Mouse (Mus musculus): ENCODE data around the gene Lemd1. TPM values are rescaled to one million over a fixed set of nuclear protein-coding genes. Genes with fewer than 3 reads are reported as not detected.

The Lemd1 gene
- polyA plus RNA-seq, 1 experiment from 2014 or later: not detected

GRCm38 (mm10) chr1:132229667-132230066, 38.4 kb downstream of the Lemd1 start, which contains the start of gene Gm10188:
Gene Gm10188, minus strand, starts transcription at chr1:132229767.
- Histone ChIP-seq H3K9ac (no peak within 1 kb of the TSS), H3K27me3 (peaks cover 16% of the 10 kb centered on the region), H3K36me3 (no peaks in the 10 kb centered on the region), H3K9me3 (replicated peaks) (no peaks in the 10 kb centered on the region), H3K4me1 (replicated peaks) (no peaks in the 10 kb centered on the region), H3K4me2 (no peak within 1 kb of the TSS), H3K4me3 (no peak within 1 kb of the TSS), H3K27ac (no peak within 1 kb of the TSS)
- 75% methylated on average over 3 of the region's 3 CpGs for WGBS
- no peak for ATAC-seq (replicated peaks; ENCODE audit: insufficient number of reproducible peaks, insufficient read depth, low FRiP score, low read depth)

GRCm38 (mm10) chr1:132231470-132232274, 40.4 kb downstream of the Lemd1 start:
- H3K9ac ChIP-seq: no peak overlapping the region
- H3K27ac ChIP-seq: no peak overlapping the region
- H3K36me3 ChIP-seq: no peaks in the 10 kb centered on the region
- ATAC-seq (replicated peaks; ENCODE audit: insufficient number of reproducible peaks, insufficient read depth, low FRiP score, low read depth): no peak
- H3K9me3 ChIP-seq (replicated peaks): no peaks in the 10 kb centered on the region
- H3K4me3 ChIP-seq: no peak overlapping the region
- H3K4me2 ChIP-seq: no peak overlapping the region
- 52% methylated on average over 7 of the region's 7 CpGs for WGBS
- H3K27me3 ChIP-seq: peaks cover 30% of the 10 kb centered on the region
- H3K4me1 ChIP-seq (replicated peaks): no peaks in the 10 kb centered on the region

DNA sequence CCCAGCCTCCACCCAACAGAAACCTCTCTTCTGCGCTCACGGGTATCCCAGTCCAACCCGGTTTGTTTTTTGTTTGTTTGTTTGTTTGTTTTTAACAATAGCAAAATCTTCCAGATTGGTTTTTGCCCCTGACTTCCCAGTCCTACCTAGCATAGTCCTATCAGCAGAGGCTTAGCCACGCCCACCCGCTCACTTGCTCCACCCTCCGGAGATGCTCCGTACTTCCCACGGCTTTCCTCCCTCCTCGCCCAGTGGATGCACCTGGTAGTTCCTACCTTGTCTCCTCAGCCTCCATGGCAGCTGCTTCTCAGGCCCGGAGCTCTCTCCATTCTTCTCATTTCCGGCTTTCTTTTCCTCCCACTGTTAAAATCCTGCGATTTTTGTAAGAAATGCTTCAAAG, 42.3 kb downstream of the Lemd1 start:
- Histone ChIP-seq H3K4me2 (no peak overlapping the region), H3K9ac (no peak overlapping the region), H3K27ac (no peak overlapping the region), H3K4me3 (no peak overlapping the region), H3K4me1 (replicated peaks) (no peaks in the 10 kb centered on the region), H3K27me3 (peaks cover 31% of the 10 kb centered on the region), H3K9me3 (replicated peaks) (no peaks in the 10 kb centered on the region), H3K36me3 (no peaks in the 10 kb centered on the region)
- no peak for ATAC-seq (replicated peaks; ENCODE audit: insufficient number of reproducible peaks, insufficient read depth, low FRiP score, low read depth)
- WGBS: 19% methylated on average over 12 of the region's 12 CpGs

DNA sequence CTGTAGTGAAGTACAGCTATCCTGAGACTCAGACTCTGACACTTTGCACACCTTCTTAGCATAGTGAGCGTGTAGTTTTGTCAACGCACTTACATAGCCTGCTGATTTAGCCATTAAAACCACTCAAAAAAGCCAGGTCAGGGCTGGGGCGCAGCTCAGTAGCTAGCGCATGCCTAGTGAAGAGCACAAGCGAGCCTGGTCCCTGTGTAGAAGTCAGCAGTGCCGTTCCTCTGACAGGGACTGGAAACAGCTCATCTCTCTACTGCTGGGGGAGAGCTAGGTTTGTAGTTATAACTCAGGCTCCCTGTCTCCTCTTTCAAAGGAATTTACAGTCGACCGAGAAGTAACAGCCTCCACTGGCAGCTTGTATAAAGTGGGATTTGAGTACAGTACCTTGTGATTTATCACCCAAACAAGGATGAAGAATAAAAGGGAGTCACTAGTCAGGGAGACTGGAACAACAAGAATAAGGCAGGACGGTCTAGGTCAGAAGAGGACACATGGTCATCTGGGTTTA, 43.6 kb downstream of the Lemd1 start:
- 58% methylated on average over 9 of the region's 9 CpGs for WGBS
- no peak overlapping the region for H3K9ac ChIP-seq
- no peaks in the 10 kb centered on the region for H3K9me3 ChIP-seq (replicated peaks)
- no peaks in the 10 kb centered on the region for H3K36me3 ChIP-seq
- no peak overlapping the region for H3K4me3 ChIP-seq
- H3K27me3 ChIP-seq: peaks cover 35% of the 10 kb centered on the region
- no peak overlapping the region for H3K4me2 ChIP-seq
- ATAC-seq (replicated peaks; ENCODE audit: insufficient number of reproducible peaks, insufficient read depth, low FRiP score, low read depth): no peak
- no peaks in the 10 kb centered on the region for H3K4me1 ChIP-seq (replicated peaks)
- H3K27ac ChIP-seq: no peak overlapping the region

DNA sequence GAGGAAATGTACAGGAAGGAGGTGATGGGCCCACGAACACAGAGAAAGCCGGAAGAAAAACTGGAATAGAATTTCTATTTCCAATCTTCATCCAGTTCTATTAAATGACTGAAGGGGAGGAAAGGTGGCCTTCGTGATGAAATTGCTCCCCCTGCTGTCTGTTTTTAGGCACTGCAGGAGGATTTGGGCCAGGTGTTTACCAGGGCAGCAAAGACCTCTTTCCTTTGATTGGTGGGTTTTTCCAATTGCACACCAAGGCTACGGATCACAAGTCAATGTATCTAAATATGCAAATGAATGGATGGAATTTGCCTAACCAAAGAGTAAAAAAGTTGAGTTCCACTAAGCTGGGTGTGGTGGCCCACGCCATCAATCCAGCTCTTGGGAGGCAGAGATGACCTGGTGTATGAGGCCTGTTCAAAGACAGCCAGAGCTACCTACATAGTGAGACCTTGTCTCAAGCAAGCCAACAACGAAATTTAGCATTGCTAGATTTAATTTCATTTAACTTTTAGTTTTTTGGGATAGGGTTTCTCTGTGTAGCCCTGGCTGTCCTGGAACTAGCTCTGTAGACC, 46.4 kb downstream of the Lemd1 start:
- Histone ChIP-seq H3K4me3 (no peak overlapping the region), H3K4me2 (no peak overlapping the region), H3K27me3 (peaks cover 33% of the 10 kb centered on the region), H3K36me3 (no peaks in the 10 kb centered on the region), H3K4me1 (replicated peaks) (no peaks in the 10 kb centered on the region), H3K9me3 (replicated peaks) (no peaks in the 10 kb centered on the region), H3K27ac (no peak overlapping the region), H3K9ac (no peak overlapping the region)
- WGBS: 18% methylated on average over 6 of the region's 6 CpGs
- ATAC-seq (replicated peaks; ENCODE audit: insufficient number of reproducible peaks, insufficient read depth, low FRiP score, low read depth): no peak

GRCm38 (mm10) chr1:132245010-132245409, 53.8 kb downstream of the Lemd1 start:
- no peak for ATAC-seq (replicated peaks; ENCODE audit: insufficient number of reproducible peaks, insufficient read depth, low FRiP score, low read depth)
- Histone ChIP-seq H3K4me2 (no peak overlapping the region), H3K4me1 (replicated peaks) (no peaks in the 10 kb centered on the region), H3K9me3 (replicated peaks) (no peaks in the 10 kb centered on the region), H3K9ac (no peak overlapping the region), H3K27ac (no peak overlapping the region), H3K27me3 (no peaks in the 10 kb centered on the region; the same call in 1 of the 2 replicates), H3K4me3 (no peak overlapping the region), H3K36me3 (no peaks in the 10 kb centered on the region)
- 62% methylated on average over 5 of the region's 5 CpGs for WGBS

DNA sequence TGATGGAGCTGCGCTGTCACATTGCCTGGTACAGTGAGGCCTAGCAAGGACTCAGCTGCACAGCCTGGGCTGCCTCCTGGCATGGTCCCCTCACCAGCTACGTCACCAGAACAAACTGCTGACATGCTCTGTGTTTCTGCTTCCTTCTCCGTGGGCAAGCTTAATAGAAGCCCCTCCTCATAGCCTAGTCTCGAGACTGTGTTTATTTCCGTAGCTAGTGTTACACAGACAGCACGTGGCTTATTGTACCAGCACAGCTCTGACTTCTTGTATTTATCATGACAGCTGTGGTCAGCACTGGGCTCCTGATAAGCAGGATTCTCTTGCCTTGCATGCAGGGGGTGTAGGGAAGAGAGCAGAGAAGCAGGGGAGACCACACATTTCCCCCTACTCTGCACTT, 54.9 kb downstream of the Lemd1 start:
- ATAC-seq (replicated peaks; ENCODE audit: insufficient number of reproducible peaks, insufficient read depth, low FRiP score, low read depth): no peak
- Histone ChIP-seq H3K4me3 (no peak overlapping the region), H3K9ac (no peak overlapping the region), H3K4me2 (no peak overlapping the region), H3K9me3 (replicated peaks) (no peaks in the 10 kb centered on the region), H3K27me3 (no peaks in the 10 kb centered on the region), H3K4me1 (replicated peaks) (no peaks in the 10 kb centered on the region), H3K36me3 (no peaks in the 10 kb centered on the region), H3K27ac (no peak overlapping the region)
- WGBS: 26% methylated on average over 6 of the region's 6 CpGs

GRCm38 (mm10) chr1:132246641-132247040, 55.4 kb downstream of the Lemd1 start:
- Histone ChIP-seq H3K9me3 (replicated peaks) (no peaks in the 10 kb centered on the region), H3K36me3 (no peaks in the 10 kb centered on the region), H3K4me2 (no peak overlapping the region), H3K4me3 (no peak overlapping the region), H3K27me3 (no peaks in the 10 kb centered on the region), H3K27ac (no peak overlapping the region), H3K9ac (no peak overlapping the region), H3K4me1 (replicated peaks) (no peaks in the 10 kb centered on the region)
- ATAC-seq (replicated peaks; ENCODE audit: insufficient number of reproducible peaks, insufficient read depth, low FRiP score, low read depth): no peak
- WGBS: 85% methylated on average over 4 of the region's 4 CpGs

GRCm38 (mm10) chr1:132254467-132254866, 63.2 kb downstream of the Lemd1 start:
- WGBS: 76% methylated on average over 6 of the region's 6 CpGs
- Histone ChIP-seq H3K4me2 (no peak overlapping the region), H3K9ac (no peak overlapping the region), H3K36me3 (no peaks in the 10 kb centered on the region), H3K27me3 (no peaks in the 10 kb centered on the region), H3K4me1 (replicated peaks) (no peaks in the 10 kb centered on the region), H3K27ac (no peak overlapping the region), H3K4me3 (no peak overlapping the region), H3K9me3 (replicated peaks) (no peaks in the 10 kb centered on the region; the same call in 1 of the 2 replicates)
- ATAC-seq (replicated peaks; ENCODE audit: insufficient number of reproducible peaks, insufficient read depth, low FRiP score, low read depth): no peak

DNA sequence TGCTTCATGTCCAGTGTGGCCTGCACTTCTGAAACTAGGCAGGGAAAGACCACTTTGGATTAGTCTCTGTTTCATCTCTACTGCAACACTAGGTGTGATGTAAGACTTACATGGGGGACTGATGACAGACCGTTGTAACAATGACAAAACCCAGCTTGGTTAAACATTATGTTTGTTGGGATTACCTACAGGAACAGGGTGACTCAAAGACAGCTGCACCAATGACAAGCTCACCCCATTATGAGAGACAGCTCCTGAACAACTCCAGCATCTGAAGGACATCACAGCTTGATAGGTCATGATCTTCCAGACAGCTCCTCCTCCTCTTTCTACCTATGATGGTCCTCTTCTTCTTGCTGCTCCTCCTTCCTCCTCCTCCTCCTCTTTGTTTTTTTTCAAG, 69.1 kb downstream of the Lemd1 start:
- WGBS: 76% methylated on average over 1 of the region's 1 CpGs
- no peaks in the 10 kb centered on the region; the same call in 1 of the 2 replicates for H3K9me3 ChIP-seq (replicated peaks)
- no peaks in the 10 kb centered on the region for H3K27me3 ChIP-seq
- no peak overlapping the region for H3K4me3 ChIP-seq
- H3K27ac ChIP-seq: no peak overlapping the region
- no peaks in the 10 kb centered on the region for H3K36me3 ChIP-seq
- no peak overlapping the region for H3K9ac ChIP-seq
- no peak overlapping the region for H3K4me2 ChIP-seq
- ATAC-seq (replicated peaks; ENCODE audit: insufficient number of reproducible peaks, insufficient read depth, low FRiP score, low read depth): no peak
- H3K4me1 ChIP-seq (replicated peaks): no peaks in the 10 kb centered on the region

- no peak overlapping the region for H3K4me2 ChIP-seq
- no peak overlapping the region for H3K27ac ChIP-seq
- H3K9ac ChIP-seq: no peak overlapping the region
- no peak overlapping the region for H3K4me3 ChIP-seq
- H3K4me1 ChIP-seq (replicated peaks): no peaks in the 10 kb centered on the region
- H3K27me3 ChIP-seq: no peaks in the 10 kb centered on the region
- no peak for ATAC-seq (replicated peaks; ENCODE audit: insufficient number of reproducible peaks, insufficient read depth, low FRiP score, low read depth)
- H3K9me3 ChIP-seq (replicated peaks): no peaks in the 10 kb centered on the region; the same call in 1 of the 2 replicates
- WGBS: 63% methylated on average over 5 of the region's 5 CpGs
- no peaks in the 10 kb centered on the region for H3K36me3 ChIP-seq
Observed at GRCm38 (mm10) chr1:132261058-132261457, 69.8 kb downstream of the Lemd1 start.
